Mouse (Mus musculus) limb, embryonic 11.5 days (tissue): ENCODE measurements around the gene Rasgrp3. TPM values are rescaled to one million over a fixed set of nuclear protein-coding genes. Genes with fewer than 3 reads are reported as not detected.
A peak's percentile ranks its signal among the peaks of the same experiment; 100 is the strongest.

ENCODE experiments used
- ATAC-seq: fragments of 200-750 bp; cut with Nextera tagmentation; 2 replicates; pipeline ENCODE4 v1.8.0; 2017; ENCODE audit warnings: low read depth; ENCODE audit not compliant: insufficient number of reproducible peaks, low FRiP score, low TSS enrichment
- DNase-seq: peaks from one replicate; pipeline ENCODE4 v3.0.0-alpha.2; 2015; ENCODE audit warnings: low spot score
- H3K27ac ChIP-seq: fragments of 300-500 bp; sonication (generic); replicated peaks from 2 replicates; pipeline ENCODE4 v1.5.1; 2014; ENCODE audit warnings: low read depth, mild to moderate bottlenecking, low read length
- H3K27me3 ChIP-seq: fragments of 300-500 bp; sonication (generic); 2 replicates; pipeline ENCODE4 v1.6.1; 2014; ENCODE audit warnings: mild to moderate bottlenecking, low read length, mixed read lengths; ENCODE audit not compliant: control insufficient read depth, insufficient read depth
- H3K36me3 ChIP-seq: fragments of 300-500 bp; sonication (generic); 2 replicates; pipeline ENCODE4 v1.6.1; 2014; ENCODE audit warnings: mild to moderate bottlenecking, low read length, moderate library complexity, mixed read lengths; ENCODE audit not compliant: control insufficient read depth, insufficient read depth
- H3K4me1 ChIP-seq: fragments of 300-500 bp; sonication (generic); 2 replicates; pipeline ENCODE4 v1.6.1; 2014; ENCODE audit warnings: low read length, mixed read lengths; ENCODE audit not compliant: control insufficient read depth, insufficient read depth
- H3K4me2 ChIP-seq: fragments of 300-500 bp; sonication (generic); 2 replicates; pipeline ENCODE4 v1.6.1; 2014; ENCODE audit warnings: low read depth, mild to moderate bottlenecking, moderate library complexity; ENCODE audit not compliant: severe bottlenecking
- H3K4me3 ChIP-seq: fragments of 300-500 bp; sonication (generic); 2 replicates; pipeline ENCODE4 v1.5.1; 2014; ENCODE audit warnings: low read depth, low read length
- H3K9ac ChIP-seq: fragments of 300-500 bp; sonication (generic); 2 replicates; pipeline ENCODE4 v1.6.1; 2014; ENCODE audit warnings: mild to moderate bottlenecking, low read length
- H3K9me3 ChIP-seq: fragments of 300-500 bp; sonication (generic); 2 replicates; pipeline ENCODE4 v1.6.1; 2016; ENCODE audit warnings: low read length; ENCODE audit not compliant: control insufficient read depth
- WGBS: fragments of 180-500 bp; shearing (Covaris S2); extraction: QIAGEN DNeasy Blood & Tissue Kit; methylation state at CpG from one replicate; pipeline ENCODE4 v1.1.7; 2014; 5-methylcytosine and 5-hydroxymethylcytosine counted together
- polyA plus RNA-seq: library from polyadenylated mRNA; unstranded; fragments of >200 nt; fragmentation: Nextera tagmentation; extraction: Ambion mirVana; gene quantifications from 2 replicates; pipeline ENCODE4 v1.2.1, GENCODE M21; 2014

Gene Rasgrp3
- polyA plus RNA-seq, 1 experiment from 2014 or later = 9.5 TPM

- Histone ChIP-seq H3K4me2 (no peak overlapping the region), H3K9me3 (no peaks in the 10 kb centered on the region), H3K36me3 (no peaks in the 10 kb centered on the region; the same call in 1 of the 2 replicates), H3K27me3 (no peaks in the 10 kb centered on the region), H3K9ac (no peak overlapping the region), H3K4me3 (no peak overlapping the region), H3K27ac (no peak overlapping the region), H3K4me1 (no peaks in the 10 kb centered on the region)
- DNase-seq (no peak), ATAC-seq (no peak)
- 90% methylated on average over 7 of the region's 7 CpGs for WGBS
Measured at GRCm38 (mm10) chr17:75543434-75543833, 107.7 kb downstream of the Rasgrp3 start.

DNA sequence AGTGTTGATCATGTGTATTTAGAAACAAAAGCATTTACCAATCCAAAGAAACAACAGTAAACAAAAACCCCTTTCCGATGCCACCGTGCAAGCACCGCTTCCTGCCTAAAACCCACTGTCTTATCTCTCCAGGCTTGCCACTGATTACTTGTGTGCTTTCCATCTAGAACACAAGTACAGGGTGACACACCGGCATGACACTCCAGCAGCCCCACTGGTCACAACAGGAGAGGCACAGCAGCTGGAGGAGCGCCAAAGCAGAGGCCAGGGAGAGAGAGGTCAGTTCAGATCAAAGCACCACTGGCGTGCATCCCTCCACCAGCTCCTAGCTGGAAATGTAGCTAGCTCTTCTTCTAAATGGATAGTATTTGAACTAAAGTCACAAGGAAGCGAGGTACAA is 108.6 kb downstream of the Rasgrp3 start:
- WGBS = 85% methylated on average over 7 of the region's 7 CpGs
- ATAC-seq (no peak), DNase-seq (no peak)
- no peak overlapping the region for H3K4me3 ChIP-seq
- no peaks in the 10 kb centered on the region for H3K36me3 ChIP-seq
- H3K4me2 ChIP-seq = no peak overlapping the region
- no peaks in the 10 kb centered on the region for H3K9me3 ChIP-seq
- H3K9ac ChIP-seq = no peak overlapping the region
- H3K27ac ChIP-seq = no peak overlapping the region
- no peaks in the 10 kb centered on the region for H3K27me3 ChIP-seq
- H3K4me1 ChIP-seq = no peaks in the 10 kb centered on the region

DNA sequence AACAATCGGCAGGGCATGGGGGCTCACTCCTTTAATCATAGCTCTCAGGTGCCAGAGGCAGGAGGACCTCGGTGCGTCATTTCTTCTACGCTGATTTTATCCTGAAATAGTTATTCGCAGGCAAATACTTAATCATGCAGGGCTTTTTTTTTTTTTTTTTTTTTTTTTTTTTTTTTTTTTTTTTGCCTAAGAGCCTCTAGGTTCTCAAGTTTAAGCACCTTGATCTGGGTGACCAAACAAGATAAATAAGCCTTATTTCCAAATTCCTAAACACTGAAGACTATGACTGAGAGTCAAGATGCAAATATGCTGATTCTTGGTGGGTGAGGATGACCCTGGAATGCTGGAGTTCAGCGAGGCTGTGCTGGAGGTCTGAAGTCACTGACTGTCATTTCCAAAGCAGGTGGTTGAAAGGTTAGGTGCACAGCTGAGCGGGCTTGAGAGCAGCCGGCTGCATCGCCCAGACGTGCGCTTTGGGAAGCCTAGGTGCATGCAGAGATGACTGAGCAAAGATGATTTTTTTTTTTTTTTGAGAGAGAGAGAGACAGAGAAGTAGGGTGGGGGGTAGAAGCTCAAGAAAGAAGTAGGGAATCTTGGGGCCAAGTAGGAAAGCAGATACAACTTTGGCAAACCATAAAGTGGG is 115.2 kb downstream of the Rasgrp3 start:
- Histone ChIP-seq H3K9me3 (no peaks in the 10 kb centered on the region), H3K4me2 (peak overlapping the region; percentile 67), H3K27me3 (no peaks in the 10 kb centered on the region), H3K36me3 (no peaks in the 10 kb centered on the region), H3K4me3 (peak overlapping the region; percentile 70), H3K4me1 (no peaks in the 10 kb centered on the region), H3K9ac (peak overlapping the region; percentile 60), H3K27ac (no peak overlapping the region)
- DNase-seq (no peak), ATAC-seq (no peak; the same call in 1 of the 2 replicates)
- WGBS = 44% methylated on average over 11 of the region's 11 CpGs

DNA sequence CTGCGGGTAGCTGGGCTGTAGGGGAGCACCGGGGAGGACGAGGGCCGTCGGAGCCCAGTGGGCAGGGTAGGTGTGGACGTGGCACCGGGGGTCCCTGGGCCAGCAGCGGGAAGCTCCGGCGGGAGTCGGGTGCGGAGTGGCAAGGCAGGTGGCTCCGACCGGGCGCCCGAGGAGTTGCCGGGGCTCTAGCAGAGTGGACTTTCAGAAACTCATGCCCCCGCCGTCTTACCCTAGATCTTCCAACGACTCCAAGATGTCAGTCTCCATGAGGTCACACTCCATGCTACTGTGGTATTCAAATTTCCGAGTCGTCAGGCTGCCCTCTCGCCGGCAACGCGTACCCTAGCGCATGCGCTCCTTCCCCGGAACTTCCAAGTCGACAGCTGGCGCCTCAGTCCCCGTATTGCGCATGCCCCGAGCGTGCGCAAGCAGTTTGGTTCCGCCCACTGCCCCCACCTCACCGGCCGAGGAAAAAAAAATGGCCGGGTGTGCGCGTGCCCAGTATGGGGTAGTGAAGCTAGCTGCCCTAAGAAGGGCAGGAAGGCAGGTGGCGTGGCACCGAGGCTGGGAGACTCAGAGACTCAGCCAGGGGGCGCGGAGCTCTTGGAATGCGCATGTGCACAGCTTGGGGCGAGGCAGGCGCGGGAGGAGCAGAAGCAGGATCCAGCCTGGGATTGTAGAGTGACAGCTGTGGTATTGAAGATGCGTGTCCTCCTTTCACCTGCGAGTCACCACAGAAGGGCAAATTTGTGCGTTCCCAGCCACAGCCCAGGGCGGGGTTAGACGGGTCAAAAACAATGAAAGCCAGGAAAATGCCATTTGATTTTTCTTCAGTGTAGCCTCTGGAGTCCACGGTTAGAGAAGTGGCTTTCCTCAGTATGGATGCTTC is 116.1 kb downstream of the Rasgrp3 start, which contains the start of gene Fam98a:
Gene Fam98a, minus strand, starts transcription at position 435 of the 889 bp plus-strand sequence.
- under 1% methylated on average over 56 of the region's 56 CpGs for WGBS

DNA sequence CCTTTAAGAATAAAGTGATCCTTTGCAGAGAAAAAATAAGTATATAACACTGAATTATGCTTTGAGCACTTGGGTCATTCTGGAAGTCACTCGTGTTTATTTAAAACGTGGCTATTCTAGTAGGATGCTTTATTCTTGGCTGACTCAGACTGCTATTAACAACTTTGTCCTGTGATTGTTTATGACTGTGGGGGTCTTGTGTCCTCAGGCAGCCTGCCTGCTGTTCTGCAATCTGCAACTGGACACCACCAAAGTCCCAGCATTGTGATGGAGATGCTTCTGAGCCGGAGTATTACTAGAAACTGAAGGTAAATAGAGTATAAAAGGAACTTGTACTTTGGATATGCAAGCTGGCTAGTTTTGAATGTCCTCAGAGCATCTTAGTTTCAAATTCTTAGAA is 121.3 kb downstream of the Rasgrp3 start:
- Histone ChIP-seq H3K27me3 (no peaks in the 10 kb centered on the region), H3K9me3 (no peaks in the 10 kb centered on the region), H3K4me3 (no peak overlapping the region), H3K4me2 (no peak overlapping the region), H3K4me1 (no peaks in the 10 kb centered on the region), H3K27ac (no peak overlapping the region), H3K36me3 (no peaks in the 10 kb centered on the region), H3K9ac (no peak overlapping the region)
- DNase-seq = no peak
- no peak for ATAC-seq
- 47% methylated on average over 3 of the region's 3 CpGs for WGBS

More for the DNA sequence above, 116.1 kb downstream of the Rasgrp3 start, which contains the start of gene Fam98a:
- Histone ChIP-seq H3K4me2 (peak within 1 kb of the TSS; percentile 67), H3K9ac (peak within 1 kb of the TSS; percentile 60), H3K4me1 (no peaks in the 10 kb centered on the region), H3K9me3 (no peaks in the 10 kb centered on the region), H3K27ac (no peak within 1 kb of the TSS), H3K36me3 (no peaks in the 10 kb centered on the region), H3K27me3 (no peaks in the 10 kb centered on the region), H3K4me3 (peak within 1 kb of the TSS; percentile 70)
- ATAC-seq (peak; percentile 98), DNase-seq (peak; percentile 99)

- Histone ChIP-seq H3K4me2 (no peak overlapping the region), H3K9me3 (no peaks in the 10 kb centered on the region), H3K4me3 (no peak overlapping the region), H3K4me1 (no peaks in the 10 kb centered on the region), H3K27me3 (no peaks in the 10 kb centered on the region), H3K27ac (no peak overlapping the region), H3K9ac (no peak overlapping the region), H3K36me3 (no peaks in the 10 kb centered on the region)
- 93% methylated on average over 2 of the region's 2 CpGs for WGBS
- no peak for ATAC-seq
- no peak for DNase-seq
Measured at GRCm38 (mm10) chr17:75558041-75558440, 122.3 kb downstream of the Rasgrp3 start.

DNA sequence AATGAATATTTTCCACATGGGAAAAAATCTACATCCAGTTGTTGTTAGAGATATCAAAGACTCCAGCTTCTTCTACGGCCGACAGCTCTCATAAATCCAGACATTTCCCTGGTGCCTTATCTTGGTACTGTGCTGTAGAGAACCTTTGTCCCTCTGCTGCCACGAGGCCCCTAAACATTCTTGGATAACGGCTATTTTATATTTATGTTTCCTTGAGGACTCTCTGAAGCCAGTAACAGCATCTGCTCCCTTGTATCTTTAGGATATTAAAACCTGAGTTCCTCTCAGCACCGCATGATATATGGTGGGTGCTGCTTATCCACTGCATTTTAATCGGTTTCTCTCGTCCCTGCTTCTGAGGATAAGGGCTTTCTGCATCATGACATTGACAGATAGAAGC is 139.9 kb downstream of the Rasgrp3 start:
- H3K4me1 ChIP-seq = no peaks in the 10 kb centered on the region
- H3K4me2 ChIP-seq = no peak overlapping the region
- ATAC-seq = no peak
- no peak overlapping the region for H3K4me3 ChIP-seq
- H3K27me3 ChIP-seq = no peaks in the 10 kb centered on the region
- no peak overlapping the region for H3K9ac ChIP-seq
- H3K36me3 ChIP-seq = no peaks in the 10 kb centered on the region
- no peak overlapping the region for H3K27ac ChIP-seq
- H3K9me3 ChIP-seq = no peaks in the 10 kb centered on the region
- no peak for DNase-seq
- 62% methylated on average over 7 of the region's 7 CpGs for WGBS
